Mouse (Mus musculus) R1 (cell line): ENCODE measurements around the gene Kalrn.

ENCODE experiments used
- DNase-seq: peaks from one replicate; pipeline ENCODE4 v3.0.0-alpha.2; 2018; ENCODE audit warnings: low read depth, low spot score

Gene Kalrn

GRCm38 (mm10) chr16:34573151-34573802 is at the start of gene Kalrn:
TSS of gene Kalrn (minus strand) at chr16:34573532.
- peak; percentile 82 for DNase-seq

- no peak for DNase-seq
These were observed 40.7 kb upstream of the Kalrn start for GRCm38 (mm10) chr16:34614021-34614420.

DNA sequence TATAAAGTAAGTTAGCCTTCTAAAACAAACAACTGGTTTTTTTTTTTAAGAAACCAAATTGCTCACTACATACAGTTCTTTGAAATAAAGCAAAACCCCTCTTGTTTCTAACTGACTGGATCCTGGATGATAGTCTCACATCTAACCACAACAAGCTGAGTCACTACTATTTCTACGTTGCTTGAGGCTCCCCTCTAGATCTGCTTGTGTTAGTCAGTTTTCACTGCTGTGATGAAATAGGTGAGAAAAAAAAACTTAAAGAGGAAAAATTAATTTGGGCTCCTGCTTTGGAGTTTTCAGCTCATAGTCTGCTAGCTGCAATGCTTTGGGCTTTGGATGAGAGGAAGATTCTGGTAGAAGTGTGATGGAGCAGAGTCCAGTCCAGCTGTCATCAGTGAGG is 36.8 kb upstream of the Kalrn start:
- no peak for DNase-seq

- DNase-seq: no peak
These were observed 32.3 kb upstream of the Kalrn start for GRCm38 (mm10) chr16:34605679-34606078.

DNA sequence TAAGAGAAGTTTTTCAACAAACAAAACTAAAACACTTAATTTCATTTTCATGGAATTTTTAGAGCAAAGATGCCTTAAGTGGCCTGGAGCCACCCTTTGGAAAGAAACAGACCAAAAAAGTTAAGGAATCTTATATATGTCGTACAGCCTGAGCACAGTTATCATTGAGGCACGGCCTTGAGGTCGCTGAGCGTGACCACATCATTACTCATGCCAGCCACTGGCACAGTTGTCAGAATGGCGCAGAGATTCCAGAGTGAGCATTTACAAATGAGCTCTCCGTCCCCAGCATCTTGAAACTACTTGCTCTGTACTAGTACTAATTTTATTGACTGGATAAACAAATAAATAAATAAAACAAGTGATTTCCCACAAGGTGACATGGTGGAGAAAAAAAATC is 30.5 kb upstream of the Kalrn start:
- no peak for DNase-seq

- no peak for DNase-seq
These were observed 29.7 kb upstream of the Kalrn start for GRCm38 (mm10) chr16:34603076-34603475.

DNA sequence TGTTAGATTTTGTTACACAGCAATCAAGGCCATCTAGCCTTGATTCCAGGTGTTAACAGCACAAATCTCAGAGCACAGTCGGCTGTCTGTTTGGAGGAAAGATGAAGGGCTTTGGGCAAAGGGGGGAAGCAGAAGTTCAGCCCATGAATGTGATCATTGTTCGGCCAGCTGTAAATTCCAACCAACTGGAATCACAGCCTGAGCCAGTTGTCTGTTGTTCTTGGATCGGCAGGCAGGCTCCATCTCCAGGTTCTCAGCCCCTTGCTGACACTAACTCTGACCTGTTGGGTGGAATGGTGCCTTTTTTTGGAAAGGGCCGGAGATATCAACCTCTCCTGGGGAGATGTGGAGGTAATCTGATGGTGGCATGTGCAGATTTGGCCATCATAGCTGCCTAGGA is 28.6 kb upstream of the Kalrn start:
- no peak for DNase-seq

DNA sequence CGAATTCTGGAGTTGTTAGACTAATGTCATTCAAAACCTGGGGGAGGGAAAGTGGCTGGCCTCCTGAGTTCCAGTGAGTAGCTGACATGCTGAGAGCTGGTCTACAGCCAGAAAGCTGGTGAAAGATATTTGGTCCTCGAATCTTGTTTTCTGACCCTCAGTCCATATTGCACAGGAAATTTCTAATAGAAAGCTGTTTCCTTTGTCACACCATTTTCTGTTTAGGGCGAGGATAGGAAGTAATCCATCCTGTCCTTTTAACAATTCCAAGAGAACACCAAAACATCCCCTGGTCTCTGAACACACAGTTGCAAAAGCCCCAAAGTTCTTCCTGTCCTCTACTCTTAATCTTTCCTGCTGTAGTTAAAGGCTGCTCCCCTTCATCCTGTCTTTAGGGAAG is 22.0 kb upstream of the Kalrn start:
- DNase-seq: no peak

- DNase-seq: no peak
These were observed 21.4 kb upstream of the Kalrn start for GRCm38 (mm10) chr16:34594597-34595262.

GRCm38 (mm10) chr16:34592696-34593095 is 19.4 kb upstream of the Kalrn start:
- DNase-seq: no peak

DNA sequence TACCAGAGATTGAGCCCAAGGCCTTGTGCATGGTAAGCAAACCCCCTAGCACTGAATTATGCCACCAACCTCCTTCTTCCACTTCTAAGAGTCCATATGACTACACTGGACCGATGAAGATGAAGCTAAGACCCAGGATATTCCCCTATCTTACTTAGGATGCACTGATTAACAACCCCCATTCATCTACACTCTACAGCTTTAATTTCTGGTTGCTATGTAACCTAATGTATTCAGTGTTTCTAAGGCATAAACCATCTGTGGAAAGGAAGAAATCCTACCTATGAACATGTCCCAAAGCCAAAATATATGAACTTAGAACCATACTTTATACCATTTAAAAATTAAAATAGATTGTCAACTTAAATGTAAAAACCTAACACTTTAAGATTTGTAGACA is 18.6 kb upstream of the Kalrn start:
- DNase-seq: no peak

DNA sequence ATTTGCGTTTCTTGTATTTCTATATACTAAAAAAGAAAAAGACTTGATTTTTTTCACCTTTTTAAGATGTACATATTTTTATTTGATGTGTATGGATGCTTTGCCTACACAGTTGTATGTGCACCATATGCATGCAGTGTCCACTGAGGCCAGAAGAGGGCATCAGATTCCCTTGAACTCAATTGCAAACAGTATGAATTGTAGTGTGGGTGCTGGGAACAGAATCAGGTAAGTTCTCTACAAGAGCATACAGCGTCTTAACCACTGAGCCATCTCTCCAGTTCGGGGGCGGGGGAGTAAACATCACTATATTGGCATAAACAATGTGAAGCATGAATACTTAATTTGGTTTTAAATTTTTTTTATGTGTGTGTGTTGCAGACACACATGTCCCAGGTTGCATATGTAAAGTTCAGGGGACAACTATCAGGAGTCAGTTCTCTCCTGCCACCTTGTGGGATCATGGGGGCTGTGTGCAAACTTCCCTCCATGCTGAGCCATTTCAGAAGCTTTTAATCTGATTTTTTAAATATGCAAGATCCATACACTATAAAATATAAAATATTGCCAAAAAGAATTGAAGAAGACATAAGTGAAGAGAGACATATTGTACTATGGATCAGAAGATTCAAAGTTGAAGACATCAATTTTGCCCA is 6.5 kb upstream of the Kalrn start:
- DNase-seq: peak; percentile 52

- peak; percentile 39 for DNase-seq
These were observed 642 bp upstream of the Kalrn start for GRCm38 (mm10) chr16:34573856-34574491.

- peak; percentile 52 for DNase-seq
These were observed 754 bp downstream of the Kalrn start for GRCm38 (mm10) chr16:34572406-34573150.

GRCm38 (mm10) chr16:34571931-34572405 is 1.4 kb downstream of the Kalrn start:
- DNase-seq: peak; percentile 42

DNA sequence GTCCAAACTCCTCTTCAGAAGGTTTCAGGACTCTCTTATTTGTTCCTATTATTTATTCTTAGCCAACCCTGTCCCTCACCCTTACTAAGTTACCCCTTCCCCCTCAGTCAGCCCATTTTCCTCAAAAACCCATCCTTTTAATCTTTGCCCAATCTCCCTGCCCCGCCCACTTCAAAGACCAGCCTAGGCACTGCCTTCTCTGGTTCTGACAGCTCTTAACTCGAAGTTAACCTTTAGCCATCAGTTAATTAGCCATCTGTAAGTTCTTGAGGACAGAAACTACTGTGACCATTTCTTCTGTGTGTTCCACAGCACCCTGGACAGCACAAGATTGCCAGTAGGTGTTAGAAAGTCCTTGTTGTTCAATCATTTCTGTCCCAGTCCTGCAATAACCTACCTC is 3.4 kb downstream of the Kalrn start:
- no peak for DNase-seq

- DNase-seq: no peak
These were observed 4.5 kb downstream of the Kalrn start for GRCm38 (mm10) chr16:34568831-34569230.

GRCm38 (mm10) chr16:34563593-34564280 is 9.6 kb downstream of the Kalrn start:
- no peak for DNase-seq

- no peak for DNase-seq
These were observed 11.6 kb downstream of the Kalrn start for GRCm38 (mm10) chr16:34561734-34562135.

- DNase-seq: no peak
These were observed 12.5 kb downstream of the Kalrn start for GRCm38 (mm10) chr16:34560814-34561213.

- DNase-seq: no peak
These were observed 12.9 kb downstream of the Kalrn start for GRCm38 (mm10) chr16:34560411-34560810.
